Mouse (Mus musculus): ENCODE results near the gene Pcif1. TPM values are rescaled to one million over a fixed set of nuclear protein-coding genes. Genes with fewer than 3 reads are reported as not detected.

The Pcif1 gene
- polyA plus RNA-seq, 1 experiment = 46.5 TPM

DNA sequence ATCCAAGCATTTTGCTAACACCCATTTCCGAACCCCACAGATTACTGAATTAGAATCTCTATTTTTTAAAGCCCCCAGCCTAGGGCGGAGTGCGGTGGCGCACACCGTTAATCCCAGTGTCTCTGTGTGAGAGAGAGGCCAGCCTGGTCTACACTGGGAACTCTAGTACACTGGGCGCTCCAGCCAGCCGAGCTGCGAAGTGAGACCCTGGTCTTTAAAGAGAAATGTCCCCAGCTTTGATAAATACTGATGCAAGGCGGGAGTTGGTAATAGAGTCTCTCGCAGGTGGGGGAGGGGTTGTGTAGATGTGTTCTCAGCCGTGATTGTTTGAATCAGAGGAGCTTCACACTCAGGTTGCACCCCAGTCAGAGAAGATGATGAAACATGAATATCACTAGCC is 60.0 kb downstream of the Pcif1 start:
- no peak overlapping the region for H3K4me3 ChIP-seq (ENCODE audit: insufficient read depth, poor library complexity, severe bottlenecking)
- no peaks in the 10 kb centered on the region for H3K79me3 ChIP-seq (ENCODE audit: low read depth)
- TF ChIP-seq FOSL1 (IDR thresholded peaks at IDR 0.05; ENCODE audit: insufficient read depth, low read length, poor library complexity, severe bottlenecking) (no peak), CTCF (IDR thresholded peaks at IDR 0.05; ENCODE audit: control insufficient read depth, insufficient read depth, insufficient read length) (no peak), MYOG (IDR thresholded peaks at IDR 0.05; ENCODE audit: control insufficient read depth, extremely low read depth, insufficient read length) (no peak), MYOD1 (IDR thresholded peaks at IDR 0.05; ENCODE audit: control insufficient read depth, insufficient read length, low read depth) (no peak), MAX (IDR thresholded peaks at IDR 0.05) (no peak), USF1 (IDR thresholded peaks at IDR 0.05; ENCODE audit: low read depth) (no peak), CEBPB (IDR thresholded peaks at IDR 0.05; ENCODE audit: low read depth) (no peak)
- H3ac ChIP-seq (ENCODE audit: control insufficient read depth, insufficient read length, low read depth) = no peak overlapping the region
- no peaks in the 10 kb centered on the region for H3K79me2 ChIP-seq (ENCODE audit: control insufficient read depth, insufficient read depth)
- no peaks in the 10 kb centered on the region for H3K27me3 ChIP-seq (ENCODE audit: control insufficient read depth, insufficient read depth, insufficient read length)
- no peaks in the 10 kb centered on the region for H3K36me3 ChIP-seq (ENCODE audit: control insufficient read depth, insufficient read depth)

DNA sequence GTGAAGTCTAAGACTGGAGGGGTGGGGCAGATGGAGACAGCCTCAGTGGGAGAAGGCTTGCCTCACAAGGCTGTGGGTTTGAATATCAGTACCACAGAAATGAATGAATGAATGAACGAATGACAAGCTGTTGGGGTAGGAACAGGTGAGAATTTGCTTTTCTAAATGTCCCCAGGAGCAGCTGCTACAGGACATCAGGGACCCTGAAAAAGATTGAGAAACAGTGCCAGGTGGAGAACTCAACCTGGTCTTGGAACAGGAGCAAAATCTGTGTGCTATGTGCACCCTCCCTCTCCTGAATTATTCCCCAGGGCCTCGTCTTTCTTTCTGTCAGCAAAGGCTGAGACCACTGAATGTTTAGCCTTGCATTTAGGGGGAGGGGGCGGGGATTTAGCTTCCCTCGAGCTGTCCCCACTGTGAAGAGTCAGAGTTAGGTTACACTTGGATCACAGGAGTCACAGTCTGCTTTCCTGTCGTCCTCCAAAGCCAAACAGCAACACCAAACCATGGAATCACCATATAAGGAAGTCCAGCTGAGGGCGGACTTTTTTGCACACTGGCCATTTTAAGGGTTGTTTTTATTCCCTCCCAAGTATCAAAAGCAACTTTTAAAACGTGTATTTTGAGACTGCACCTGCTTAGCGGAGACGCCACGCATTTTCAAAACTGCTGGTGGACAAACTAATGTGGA is 61.2 kb downstream of the Pcif1 start, which contains the start of gene Mmp9:
TSS of gene Mmp9 (plus strand) at position 641 of the 691 bp plus-strand sequence.
- no peak within 1 kb of the TSS for H3K4me3 ChIP-seq (ENCODE audit: insufficient read depth, poor library complexity, severe bottlenecking)
- no peaks in the 10 kb centered on the region for H3K79me3 ChIP-seq (ENCODE audit: low read depth)
- H3K79me2 ChIP-seq (ENCODE audit: control insufficient read depth, insufficient read depth) = no peaks in the 10 kb centered on the region
- H3K36me3 ChIP-seq (ENCODE audit: control insufficient read depth, insufficient read depth) = no peaks in the 10 kb centered on the region
- no peak within 1 kb of the TSS for H3ac ChIP-seq (ENCODE audit: control insufficient read depth, insufficient read length, low read depth)
- no peaks in the 10 kb centered on the region for H3K27me3 ChIP-seq (ENCODE audit: control insufficient read depth, insufficient read depth, insufficient read length)
- TF ChIP-seq FOSL1 (IDR thresholded peaks at IDR 0.05; ENCODE audit: insufficient read depth, low read length, poor library complexity, severe bottlenecking) = no peak
- no peak for TF ChIP-seq USF1 (IDR thresholded peaks at IDR 0.05; ENCODE audit: low read depth)
- TF ChIP-seq MYOD1 (IDR thresholded peaks at IDR 0.05; ENCODE audit: control insufficient read depth, insufficient read length, low read depth) = peak; percentile 66

DNA sequence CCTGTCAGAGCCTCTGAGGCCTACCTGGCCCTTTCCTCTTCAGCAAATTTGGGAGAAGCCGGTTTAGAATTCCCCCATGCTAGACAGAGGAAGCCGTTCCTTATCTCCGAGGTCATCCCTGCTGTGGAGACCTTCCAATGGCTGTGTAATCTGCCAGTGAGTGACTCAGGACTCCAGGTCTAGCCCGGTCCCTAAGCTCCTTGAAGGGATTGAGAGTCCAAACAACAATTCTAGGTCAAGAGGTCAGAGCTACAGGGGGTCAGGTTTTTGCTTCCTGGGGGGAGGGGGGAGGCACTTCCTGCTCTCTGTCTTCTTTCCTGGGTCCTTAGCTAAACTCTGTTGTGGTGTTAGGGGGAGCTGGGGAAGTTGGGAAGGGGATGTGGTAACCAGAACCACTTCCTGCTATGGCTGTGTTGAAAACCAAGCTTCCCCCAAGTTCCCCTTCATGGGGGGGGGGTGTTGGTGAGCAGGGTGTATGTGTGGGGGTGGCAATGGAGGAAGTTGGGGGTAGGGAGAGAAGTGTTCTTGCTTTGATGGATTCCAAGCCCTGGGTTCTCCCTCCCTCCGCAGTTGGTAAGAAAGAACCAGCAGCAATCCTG is 63.7 kb downstream of the Pcif1 start:
- Histone ChIP-seq H3K36me3 (ENCODE audit: control insufficient read depth, insufficient read depth) (no peaks in the 10 kb centered on the region), H3ac (ENCODE audit: control insufficient read depth, insufficient read length, low read depth) (no peak overlapping the region), H3K79me2 (ENCODE audit: control insufficient read depth, insufficient read depth) (no peaks in the 10 kb centered on the region), H3K27me3 (ENCODE audit: control insufficient read depth, insufficient read depth, insufficient read length) (no peaks in the 10 kb centered on the region), H3K79me3 (ENCODE audit: low read depth) (no peaks in the 10 kb centered on the region), H3K4me3 (ENCODE audit: insufficient read depth, poor library complexity, severe bottlenecking) (no peak overlapping the region)
- TF ChIP-seq FOSL1 (IDR thresholded peaks at IDR 0.05; ENCODE audit: insufficient read depth, low read length, poor library complexity, severe bottlenecking) (no peak), MYOD1 (IDR thresholded peaks at IDR 0.05; ENCODE audit: control insufficient read depth, insufficient read length, low read depth) (no peak), CTCF (IDR thresholded peaks at IDR 0.05; ENCODE audit: control insufficient read depth, insufficient read depth, insufficient read length) (no peak), CEBPB (IDR thresholded peaks at IDR 0.05; ENCODE audit: low read depth) (no peak), MYOG (IDR thresholded peaks at IDR 0.05; ENCODE audit: control insufficient read depth, extremely low read depth, insufficient read length) (no peak), MAX (IDR thresholded peaks at IDR 0.05) (no peak), USF1 (IDR thresholded peaks at IDR 0.05; ENCODE audit: low read depth) (no peak)

Other genes starting within 250 kb of the Pcif1 start
- gene Wfdc16, start 240.5 kb upstream of the Pcif1 start, polyA plus RNA-seq (2012; fragmentation: generic; extraction: Trizol) = not detected
- not detected for gene Wfdc10, start 223.3 kb upstream of the Pcif1 start, polyA plus RNA-seq (2012; fragmentation: generic; extraction: Trizol)
- gene Wfdc9, start 222.7 kb upstream of the Pcif1 start, polyA plus RNA-seq (2012; fragmentation: generic; extraction: Trizol) = not detected
- gene Wfdc11, start 205.2 kb upstream of the Pcif1 start, polyA plus RNA-seq (2012; fragmentation: generic; extraction: Trizol) = not detected
- not detected for gene Wfdc13, start 194.2 kb upstream of the Pcif1 start, polyA plus RNA-seq (2012; fragmentation: generic; extraction: Trizol)
- not detected for gene Spint4, start 180.8 kb upstream of the Pcif1 start, polyA plus RNA-seq (2012; fragmentation: generic; extraction: Trizol)
- not detected for gene Spint5, start 164.0 kb upstream of the Pcif1 start, polyA plus RNA-seq (2012; fragmentation: generic; extraction: Trizol)
- gene Wfdc3, start 133.4 kb upstream of the Pcif1 start, polyA plus RNA-seq (2012; fragmentation: generic; extraction: Trizol) = 0.13 TPM
- 47.3 TPM for gene Dnttip1, start 133.3 kb upstream of the Pcif1 start, polyA plus RNA-seq (2012; fragmentation: generic; extraction: Trizol)
- 279 TPM for gene Ube2c, start 109.4 kb upstream of the Pcif1 start, polyA plus RNA-seq (2012; fragmentation: generic; extraction: Trizol)
- gene Tnnc2, start 99.3 kb upstream of the Pcif1 start, polyA plus RNA-seq (2012; fragmentation: generic; extraction: Trizol) = 4.7 TPM
- 19.5 TPM for gene Snx21, start 93.5 kb upstream of the Pcif1 start, polyA plus RNA-seq (2012; fragmentation: generic; extraction: Trizol)
- gene Acot8, start 74.4 kb upstream of the Pcif1 start, polyA plus RNA-seq (2012; fragmentation: generic; extraction: Trizol) = 20.5 TPM
- 2.9 TPM for gene Zswim3, start 74.2 kb upstream of the Pcif1 start, polyA plus RNA-seq (2012; fragmentation: generic; extraction: Trizol)
- gene Zswim1, start 56.6 kb upstream of the Pcif1 start, polyA plus RNA-seq (2012; fragmentation: generic; extraction: Trizol) = 10.0 TPM
- gene Spata25, start 50.8 kb upstream of the Pcif1 start, polyA plus RNA-seq (2012; fragmentation: generic; extraction: Trizol) = not detected
- 160 TPM for gene Ctsa, start 46.4 kb upstream of the Pcif1 start, polyA plus RNA-seq (2012; fragmentation: generic; extraction: Trizol)
- 11.3 TPM for gene Neurl2, start 45.8 kb upstream of the Pcif1 start, polyA plus RNA-seq (2012; fragmentation: generic; extraction: Trizol)
- 13.3 TPM for gene Pltp, start 21.6 kb upstream of the Pcif1 start, polyA plus RNA-seq (2012; fragmentation: generic; extraction: Trizol)
- 11.7 TPM for gene Zfp335, start 32.5 kb downstream of the Pcif1 start, polyA plus RNA-seq (2012; fragmentation: generic; extraction: Trizol)
- 1.1 TPM for gene Mmp9, start 61.5 kb downstream of the Pcif1 start, polyA plus RNA-seq (2012; fragmentation: generic; extraction: Trizol)
- gene Slc12a5, start 81.5 kb downstream of the Pcif1 start, polyA plus RNA-seq (2012; fragmentation: generic; extraction: Trizol) = 0.12 TPM
- 31.2 TPM for gene Ncoa5, start 155.6 kb downstream of the Pcif1 start, polyA plus RNA-seq (2012; fragmentation: generic; extraction: Trizol)
- gene Cd40, start 176.3 kb downstream of the Pcif1 start, polyA plus RNA-seq (2012; fragmentation: generic; extraction: Trizol) = 0.27 TPM
- gene 1700025C18Rik, start 211.4 kb downstream of the Pcif1 start, polyA plus RNA-seq (2012; fragmentation: generic; extraction: Trizol) = not detected

Measured in C2C12 (cell line).